In genomic region chr4:110051281-110051665, GRCm38 (mm10) we compare ENCODE assay signal across 8 mouse cellular contexts.
DNase-seq lines count a peak whose midpoint lies in the region; ATAC-seq and TF ChIP-seq lines count a peak whose summit lies in the region.

No protein-coding gene starts in this region.

- peak overlapping the region; percentile 58 for H3K4me3 ChIP-seq in gastrocnemius, adult 2 months
- peak overlapping the region; percentile 15; the same call in 1 of the 2 replicates for H3K4me3 ChIP-seq in spleen, adult 2 months (ENCODE audit: extremely low read depth, insufficient read depth, insufficient read length)
- H3K4me3 ChIP-seq in limb, embryonic 14.5 days (replicated peaks; ENCODE audit: low read length), result peak overlapping the region; percentile 42
- H3K4me3 ChIP-seq in stomach, embryonic 16.5 days (replicated peaks; ENCODE audit: low read length), result peak overlapping the region; percentile 51

- intact Hi-C loops in gastrocnemius, adult 2 months (cut with DNase I), result no loop called here
- intact Hi-C loops in left cerebral cortex, postnatal 4 days (cut with DNase I), result loop anchor here (10.0 kb wide), 3 partner anchors 234 to 1594 kb away; no protein-coding TSS in a partner anchor

- peaks cover 4% of the 10 kb centered on the region; the same call in 1 of the 2 replicates for H3K4me1 ChIP-seq in spleen, adult 2 months (ENCODE audit: control insufficient read depth, insufficient read depth, insufficient read length)
- no peaks in the 10 kb centered on the region for H3K4me1 ChIP-seq in limb, embryonic 14.5 days (ENCODE audit: control insufficient read depth, insufficient read depth, low read length)
- H3K4me1 ChIP-seq in stomach, embryonic 16.5 days (ENCODE audit: control insufficient read depth, insufficient read depth, low read length), result peaks cover 6% of the 10 kb centered on the region; the same call in 1 of the 2 replicates

- no peak for TF ChIP-seq CTCF in gastrocnemius, adult 2 months (IDR thresholded peaks at IDR 0.05)
- no peak for TF ChIP-seq CTCF in spleen, adult 2 months (IDR thresholded peaks at IDR 0.05; ENCODE audit: extremely low read depth, insufficient read depth, insufficient read length, insufficient replicate concordance)

- peak overlapping the region; percentile 74 for H3K4me2 ChIP-seq in limb, embryonic 14.5 days (replicated peaks; ENCODE audit: low read depth, low read length, severe bottlenecking)
- H3K4me2 ChIP-seq in stomach, embryonic 16.5 days (ENCODE audit: low read depth, low read length), result peak overlapping the region; percentile 90

- WGBS in spleen, adult 2 months, result 10% methylated on average over 12 of the region's 12 CpGs
- WGBS in limb, embryonic 14.5 days, result 17% methylated on average over 12 of the region's 12 CpGs
- 12% methylated on average over 12 of the region's 12 CpGs for WGBS in stomach, embryonic 16.5 days

- no peak overlapping the region for H3K27ac ChIP-seq in gastrocnemius, adult 2 months
- no peak overlapping the region for H3K27ac ChIP-seq in spleen, adult 2 months (ENCODE audit: insufficient read depth, low read length)
- no peak overlapping the region for H3K27ac ChIP-seq in limb, embryonic 14.5 days (replicated peaks; ENCODE audit: low read depth, low read length)
- H3K27ac ChIP-seq in stomach, embryonic 16.5 days (ENCODE audit: low read length), result no peak overlapping the region

- H3K36me3 ChIP-seq in spleen, adult 2 months (ENCODE audit: control insufficient read depth, insufficient read depth, low read length), result no peaks in the 10 kb centered on the region
- no peaks in the 10 kb centered on the region for H3K36me3 ChIP-seq in limb, embryonic 14.5 days (ENCODE audit: control insufficient read depth, insufficient read depth, low read length)
- no peaks in the 10 kb centered on the region for H3K36me3 ChIP-seq in stomach, embryonic 16.5 days (ENCODE audit: control insufficient read depth, insufficient read depth, low read length)

- ATAC-seq in limb, embryonic 14.5 days (ENCODE audit: low FRiP score, low read depth), result no peak
- 0 out of 2 replicates have a peak, but pooled peaks have one; percentile 34 for ATAC-seq in stomach, embryonic 16.5 days (ENCODE audit: insufficient read depth, low FRiP score)

- no peak for TF ChIP-seq POLR2A in spleen, adult 2 months (IDR thresholded peaks at IDR 0.05; ENCODE audit: low read depth, low read length)
- TF ChIP-seq POLR2A in limb, embryonic 14.5 days (IDR thresholded peaks at IDR 0.05; ENCODE audit: borderline replicate concordance, extremely low read depth, insufficient read depth, insufficient read length), result no peak

- no peaks in the 10 kb centered on the region for H3K9me3 ChIP-seq in limb, embryonic 14.5 days (ENCODE audit: control insufficient read depth, low read length)
- H3K9me3 ChIP-seq in stomach, embryonic 16.5 days (replicated peaks; ENCODE audit: control insufficient read depth, low read length), result no peaks in the 10 kb centered on the region

- no peak for DNase-seq in gastrocnemius, adult 2 months
- no peak for DNase-seq in gastrocnemius, adult 8-10 months (ENCODE audit: low spot score in 2 of 2)
- DNase-seq in spleen, adult 2 months (ENCODE audit: low read depth in 1 of 2, low spot score in 2 of 2), result no peak
- DNase-seq in spleen, adult 12 weeks (ENCODE audit: low spot score), result no peak
- no peak for DNase-seq in limb, embryonic 14.5 days (ENCODE audit: low spot score)
- DNase-seq in layer of hippocampus, adult 8-10 months (ENCODE audit: low spot score in 2 of 2), result no peak
- DNase-seq in left cerebral cortex, postnatal 4 days, result no peak

- H3K9ac ChIP-seq in limb, embryonic 14.5 days (ENCODE audit: low read depth, low read length, severe bottlenecking), result peak overlapping the region; percentile 51
- peak overlapping the region; percentile 66; the same call in 1 of the 2 replicates for H3K9ac ChIP-seq in stomach, embryonic 16.5 days (ENCODE audit: low read length)

- H3K27me3 ChIP-seq in spleen, adult 2 months (ENCODE audit: control insufficient read depth, insufficient read depth, low read length), result peaks cover 3% of the 10 kb centered on the region; the same call in 1 of the 2 replicates
- H3K27me3 ChIP-seq in limb, embryonic 14.5 days (ENCODE audit: control insufficient read depth, insufficient read depth, low read length), result no peaks in the 10 kb centered on the region
- H3K27me3 ChIP-seq in stomach, embryonic 16.5 days (ENCODE audit: control insufficient read depth, insufficient read depth, low read length), result no peaks in the 10 kb centered on the region
